Comparison of ENCODE assay signal across 14 mouse cellular contexts in the genomic region with DNA sequence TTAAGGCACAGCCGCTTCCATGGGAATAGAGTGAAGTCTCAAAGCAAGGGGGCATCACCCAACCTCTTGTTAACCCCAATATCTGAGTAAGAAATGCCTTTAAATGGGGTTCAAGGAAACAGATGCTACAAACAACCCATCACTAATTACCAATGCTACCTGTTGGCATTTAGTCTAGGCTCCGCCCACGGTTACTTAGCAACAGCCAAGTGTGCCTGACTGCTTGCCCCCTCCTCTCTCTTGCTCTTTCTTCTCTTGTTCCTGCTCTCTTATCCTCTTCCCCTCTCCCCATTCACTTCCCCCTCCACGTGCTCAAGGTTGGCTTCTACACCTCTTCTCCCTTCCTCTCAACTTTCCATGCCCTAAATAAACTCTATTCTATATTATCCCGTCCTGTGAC. TPM values are rescaled to one million over a fixed set of nuclear protein-coding genes. Genes with fewer than 3 reads are reported as not detected.
A peak's percentile ranks its signal among the peaks of the same experiment; 100 is the strongest.
DNase-seq lines count a peak whose midpoint lies in the region; ATAC-seq and TF ChIP-seq lines count a peak whose summit lies in the region.
"Had no signal": no experiment of that assay in that cellular context is flagged by ENCODE, and none has a peak within 500 bp of the region (broad histone marks: within the 10 kb centered on the region; RNA-seq: fewer than 3 reads in every experiment).

No protein-coding gene starts in this region.

- no peaks in the 10 kb centered on the region for H3K27me3 ChIP-seq in forebrain, postnatal 0 days (ENCODE audit: insufficient read depth, low read length)
- H3K27me3 ChIP-seq in forebrain, embryonic 11.5 days (ENCODE audit: control insufficient read depth, insufficient read depth, low read length): no peaks in the 10 kb centered on the region
- H3K27me3 ChIP-seq in midbrain, embryonic 10.5 days (ENCODE audit: low read depth, poor library complexity, severe bottlenecking): no peaks in the 10 kb centered on the region
- no peaks in the 10 kb centered on the region for H3K27me3 ChIP-seq in midbrain, embryonic 11.5 days (ENCODE audit: control insufficient read depth, insufficient read depth, low read length)
- H3K27me3 ChIP-seq: kidney, embryonic 15.5 days; stomach, embryonic 15.5 days had no signal

- no peak overlapping the region for H3K27ac ChIP-seq in forebrain, postnatal 0 days (ENCODE audit: low read depth, low read length)
- H3K27ac ChIP-seq in forebrain, embryonic 11.5 days (ENCODE audit: low read depth, low read length): no peak overlapping the region
- H3K27ac ChIP-seq in midbrain, embryonic 10.5 days (replicated peaks): no peak overlapping the region
- H3K27ac ChIP-seq in midbrain, embryonic 11.5 days (ENCODE audit: low read depth, low read length): no peak overlapping the region
- H3K27ac ChIP-seq in olfactory bulb, adult 2 months (ENCODE audit: insufficient read depth, low read depth, low read length): no peak overlapping the region
- H3K27ac ChIP-seq: kidney, embryonic 15.5 days; layer of hippocampus, adult 2 months; macrophage; stomach, embryonic 15.5 days had no signal

- DNase-seq in forebrain, postnatal 0 days: no peak
- no peak for DNase-seq in forebrain, embryonic 11.5 days (ENCODE audit: low spot score)
- no peak for DNase-seq in midbrain, embryonic 10.5 days (ENCODE audit: low spot score)
- no peak for DNase-seq in midbrain, embryonic 11.5 days (ENCODE audit: low spot score, missing footprints)
- peak; percentile 29 for DNase-seq in induced T-regulatory cell, adult 2 months (ENCODE audit: low read depth)
- DNase-seq in urinary bladder, adult 18-20 months (ENCODE audit: low spot score in 2 of 2): no peak
- no peak for DNase-seq in left cerebral cortex, adult 9 months (ENCODE audit: low spot score in 2 of 2)
- DNase-seq: cerebellum, adult 11-12 months; lung, adult 2 months had no signal

- peaks cover 16% of the 10 kb centered on the region for H3K36me3 ChIP-seq in forebrain, postnatal 0 days (ENCODE audit: insufficient read depth)
- H3K36me3 ChIP-seq in forebrain, embryonic 11.5 days (ENCODE audit: control insufficient read depth, insufficient read depth, low read length): peaks cover 5% of the 10 kb centered on the region; the same call in 1 of the 2 replicates
- peaks cover 62% of the 10 kb centered on the region for H3K36me3 ChIP-seq in midbrain, embryonic 10.5 days
- peaks cover 13% of the 10 kb centered on the region for H3K36me3 ChIP-seq in midbrain, embryonic 11.5 days (ENCODE audit: control insufficient read depth, insufficient read depth, low read length)

- peak overlapping the region; percentile 78 for H3K4me2 ChIP-seq in forebrain, postnatal 0 days (ENCODE audit: low read depth)
- H3K4me2 ChIP-seq in forebrain, embryonic 11.5 days (ENCODE audit: low read depth, low read length, severe bottlenecking): no peak overlapping the region
- H3K4me2 ChIP-seq in midbrain, embryonic 11.5 days: no peak overlapping the region
- H3K4me2 ChIP-seq: stomach, embryonic 15.5 days had no signal

- no peak for TF ChIP-seq POLR2A in olfactory bulb, adult 2 months (IDR thresholded peaks at IDR 0.05; ENCODE audit: insufficient read depth, low read depth, low read length)

- peak overlapping the region; percentile 97; the same call in 1 of the 2 replicates for H3K4me3 ChIP-seq in forebrain, postnatal 0 days (ENCODE audit: low read depth, low read length)
- H3K4me3 ChIP-seq in forebrain, embryonic 11.5 days (ENCODE audit: low read depth, low read length): no peak overlapping the region
- 0 out of 2 replicates have a peak overlapping the region, but pooled peaks have one; percentile 12 for H3K4me3 ChIP-seq in midbrain, embryonic 10.5 days
- H3K4me3 ChIP-seq in midbrain, embryonic 11.5 days (ENCODE audit: low read depth, low read length): no peak overlapping the region
- H3K4me3 ChIP-seq in olfactory bulb, adult 2 months (ENCODE audit: insufficient read depth, low read depth, low read length): 0 out of 2 replicates have a peak overlapping the region, but pooled peaks have one; percentile 2
- H3K4me3 ChIP-seq: kidney, embryonic 15.5 days; stomach, embryonic 15.5 days had no signal

- peaks cover 7% of the 10 kb centered on the region; the same call in 1 of the 2 replicates for H3K4me1 ChIP-seq in forebrain, postnatal 0 days (ENCODE audit: insufficient read depth)
- H3K4me1 ChIP-seq in forebrain, embryonic 11.5 days (replicated peaks; ENCODE audit: control insufficient read depth, insufficient read depth, low read length): no peaks in the 10 kb centered on the region; the same call in 1 of the 2 replicates
- H3K4me1 ChIP-seq in midbrain, embryonic 10.5 days: peaks cover 35% of the 10 kb centered on the region
- H3K4me1 ChIP-seq in midbrain, embryonic 11.5 days (ENCODE audit: control insufficient read depth, insufficient read depth, low read length): peaks cover 15% of the 10 kb centered on the region
- peaks cover 20% of the 10 kb centered on the region for H3K4me1 ChIP-seq in olfactory bulb, adult 2 months (ENCODE audit: control insufficient read depth, insufficient read depth, low read length)

- no peak for ATAC-seq in forebrain, postnatal 0 days
- ATAC-seq in forebrain, embryonic 11.5 days (replicated peaks; ENCODE audit: low FRiP score): no peak
- ATAC-seq in midbrain, embryonic 11.5 days (ENCODE audit: low FRiP score): no peak

- no peaks in the 10 kb centered on the region for H3K9me3 ChIP-seq in forebrain, postnatal 0 days (ENCODE audit: low read length)
- H3K9me3 ChIP-seq in forebrain, embryonic 11.5 days (ENCODE audit: control insufficient read depth, low read length): no peaks in the 10 kb centered on the region
- H3K9me3 ChIP-seq in midbrain, embryonic 10.5 days (replicated peaks): no peaks in the 10 kb centered on the region; the same call in 1 of the 2 replicates
- H3K9me3 ChIP-seq in midbrain, embryonic 11.5 days (ENCODE audit: control insufficient read depth, low read length): no peaks in the 10 kb centered on the region
- H3K9me3 ChIP-seq: kidney, embryonic 15.5 days; stomach, embryonic 15.5 days had no signal

- TF ChIP-seq CTCF in forebrain, postnatal 0 days (IDR thresholded peaks at IDR 0.05; ENCODE audit: low read depth): no peak
- no peak for TF ChIP-seq CTCF in olfactory bulb, adult 2 months (IDR thresholded peaks at IDR 0.05; ENCODE audit: insufficient read depth, low read depth, low read length)

- no peak overlapping the region for H3K9ac ChIP-seq in forebrain, postnatal 0 days
- H3K9ac ChIP-seq in forebrain, embryonic 11.5 days (ENCODE audit: low read length): no peak overlapping the region
- no peak overlapping the region for H3K9ac ChIP-seq in midbrain, embryonic 11.5 days (ENCODE audit: low read length)
- H3K9ac ChIP-seq: kidney, embryonic 15.5 days; stomach, embryonic 15.5 days had no signal

- WGBS in forebrain, postnatal 0 days: 82% methylated on average over 5 of the region's 5 CpGs
- WGBS in forebrain, embryonic 11.5 days: 77% methylated on average over 5 of the region's 5 CpGs
- WGBS in midbrain, embryonic 10.5 days: 84% methylated on average over 5 of the region's 5 CpGs
- WGBS in midbrain, embryonic 11.5 days: 87% methylated on average over 5 of the region's 5 CpGs
- 72% methylated on average over 5 of the region's 5 CpGs for WGBS in olfactory bulb, adult 2 months

RNA-seq across cellular contexts. Expression of a gene that starts 6.1 kb away (rescaled TPM):
- 32.2 and 49.9 TPM in 2 replicates for total RNA-seq in forebrain, postnatal 0 days (2014; rRNA removed)
- polyA plus RNA-seq in forebrain, postnatal 0 days (2015; fragmentation: Nextera tagmentation; extraction: Ambion mirVana): 7.8 and 10.7 TPM in 2 replicates
- polyA plus RNA-seq in forebrain, embryonic 11.5 days (2014; fragmentation: Nextera tagmentation; extraction: Ambion mirVana): 42.4 and 47.4 TPM in 2 replicates
- polyA plus RNA-seq in midbrain, embryonic 10.5 days (2016; fragmentation: Nextera tagmentation; extraction: Ambion mirVana): 26.2 and 27.6 TPM in 2 replicates
- polyA plus RNA-seq in midbrain, embryonic 11.5 days (2014; fragmentation: Nextera tagmentation; extraction: Ambion mirVana): 34.8 and 35.5 TPM in 2 replicates
- polyA plus RNA-seq in olfactory bulb, adult 2 months (2012; ENCODE audit: insufficient read depth, insufficient read length, low replicate concordance, missing spikeins): 35.6 TPM in 1 of 2 replicates, not detected in the other

Comparison
In these comparisons a context has a peak if more than half of its experiments do, and no peak if none do; other contexts are left out.
1. H3K4me3 ChIP-seq: peak in forebrain, postnatal 0 days (single experiment), midbrain, embryonic 10.5 days (single experiment) and olfactory bulb, adult 2 months (single experiment); none in forebrain, embryonic 11.5 days (single experiment) and midbrain, embryonic 11.5 days (single experiment).